Mouse (Mus musculus) bone marrow macrophage, adult 2 months (primary cell): Measurements from ENCODE around the gene Cib2.

Experiments
- CTCF ChIP-seq: IDR thresholded peaks from 2 replicates; pipeline ENCODE4 v1.5.1; 2012; ENCODE audit warnings: low read depth, mild to moderate bottlenecking, low read length, moderate library complexity
- POLR2A ChIP-seq: IDR thresholded peaks from 2 replicates; pipeline ENCODE4 v1.6.1; 2012; ENCODE audit warnings: mild to moderate bottlenecking, low read depth, low read length, borderline replicate concordance

- no peak for TF ChIP-seq CTCF
- no peak for TF ChIP-seq POLR2A
These were observed 28.6 kb downstream of the Cib2 start for GRCm38 (mm10) chr9:54531421-54531820.
